Comparison of ENCODE assay signal across 31 mouse cellular contexts in genomic region chr12:65364179-65364578, GRCm38 (mm10).
DNase-seq lines count a peak whose midpoint lies in the region; ATAC-seq and TF ChIP-seq lines count a peak whose summit lies in the region.
"Had no signal": no experiment of that assay in that cellular context is flagged by ENCODE, and none has a peak within 500 bp of the region (broad histone marks: within the 10 kb centered on the region; RNA-seq: fewer than 3 reads in every experiment).

No protein-coding gene starts in this region.

- no peaks in the 10 kb centered on the region for H3K27me3 ChIP-seq in intestine, postnatal 0 days (replicated peaks; ENCODE audit: control insufficient read depth, insufficient read depth, low read length)
- H3K27me3 ChIP-seq in intestine, embryonic 15.5 days (replicated peaks) = no peaks in the 10 kb centered on the region
- no peaks in the 10 kb centered on the region for H3K27me3 ChIP-seq in midbrain, postnatal 0 days (ENCODE audit: insufficient read depth, low read length)
- H3K27me3 ChIP-seq in midbrain, embryonic 14.5 days (ENCODE audit: control insufficient read depth, insufficient read depth, low read length) = no peaks in the 10 kb centered on the region
- H3K27me3 ChIP-seq in MEL (ENCODE audit: control insufficient read depth in 1 of 2, insufficient read depth in 2 of 2, low read length in 2 of 2) = no peaks in the 10 kb centered on the region
- no peaks in the 10 kb centered on the region for H3K27me3 ChIP-seq in stomach, postnatal 0 days (ENCODE audit: control insufficient read depth, insufficient read depth, low read length)
- H3K27me3 ChIP-seq: heart, embryonic 15.5 days; limb, embryonic 12.5 days; midbrain, embryonic 13.5 days had no signal

- DNase-seq in midbrain, postnatal 0 days (ENCODE audit: low spot score) = no peak
- DNase-seq in midbrain, embryonic 14.5 days = no peak
- peak; percentile 21 for DNase-seq in MEL (ENCODE audit: low read depth, low spot score)
- DNase-seq in stomach, postnatal 0 days (ENCODE audit: low spot score) = no peak
- DNase-seq in frontal cortex, postnatal 14 days (ENCODE audit: low spot score in 2 of 2) = no peak
- DNase-seq in ovary, postnatal 36 days (ENCODE audit: low spot score) = no peak
- DNase-seq: adrenal gland, postnatal 10 days; B cell, adult 2 months; cerebellum, adult 11 months; cerebellum, adult 9-11 months; gastrocnemius, postnatal 25 days; heart, adult 11 months; kidney, adult 9 months; kidney, postnatal 4 days; right cerebral cortex, adult 18-20 months; spleen, adult 18-20 months; thymus, adult 18-20 months; thymus, postnatal 25 days had no signal

- H3K9ac ChIP-seq in intestine, postnatal 0 days (ENCODE audit: low read depth, low read length) = no peak overlapping the region
- no peak overlapping the region for H3K9ac ChIP-seq in intestine, embryonic 15.5 days
- no peak overlapping the region for H3K9ac ChIP-seq in midbrain, postnatal 0 days (replicated peaks; ENCODE audit: low read length, poor library complexity, severe bottlenecking)
- no peak overlapping the region for H3K9ac ChIP-seq in midbrain, embryonic 14.5 days (replicated peaks; ENCODE audit: low read length)
- H3K9ac ChIP-seq in MEL (ENCODE audit: control insufficient read depth, low read depth, low read length, poor library complexity, severe bottlenecking) = no peak overlapping the region
- H3K9ac ChIP-seq in stomach, postnatal 0 days (ENCODE audit: low read length) = no peak overlapping the region
- H3K9ac ChIP-seq: heart, embryonic 15.5 days; limb, embryonic 12.5 days; midbrain, embryonic 13.5 days had no signal

- H3K9me3 ChIP-seq in intestine, postnatal 0 days (ENCODE audit: control insufficient read depth) = no peaks in the 10 kb centered on the region
- no peaks in the 10 kb centered on the region for H3K9me3 ChIP-seq in intestine, embryonic 15.5 days
- H3K9me3 ChIP-seq in midbrain, postnatal 0 days (ENCODE audit: low read length) = no peaks in the 10 kb centered on the region
- no peaks in the 10 kb centered on the region for H3K9me3 ChIP-seq in midbrain, embryonic 14.5 days (ENCODE audit: control insufficient read depth, low read length)
- no peaks in the 10 kb centered on the region for H3K9me3 ChIP-seq in MEL (replicated peaks; ENCODE audit: insufficient read depth, low read length)
- H3K9me3 ChIP-seq in stomach, postnatal 0 days (ENCODE audit: control insufficient read depth, low read length) = no peaks in the 10 kb centered on the region
- H3K9me3 ChIP-seq: heart, embryonic 10.5 days; heart, embryonic 15.5 days; limb, embryonic 12.5 days; midbrain, embryonic 13.5 days had no signal

- no peak for TF ChIP-seq EP300 in MEL (IDR thresholded peaks at IDR 0.05; ENCODE audit: low read depth in 1 of 2, low read length in 2 of 2)
- TF ChIP-seq EP300 in stomach, postnatal 0 days (optimal IDR thresholded peaks at IDR 0.05) = no peak

- TF ChIP-seq CTCF in intestine, postnatal 0 days (IDR thresholded peaks at IDR 0.05; ENCODE audit: low read depth) = peak; percentile 36; the same call in 1 of the 2 replicates
- TF ChIP-seq CTCF in midbrain, postnatal 0 days (IDR thresholded peaks at IDR 0.05) = peak; percentile 15; the same call in 1 of the 2 replicates
- peak; percentile 8 to 42 (median 21); a peak in 3 of 6 replicates for TF ChIP-seq CTCF in MEL (IDR thresholded peaks at IDR 0.05 in 2 of 3, conservative IDR thresholded peaks at IDR 0.05 in 1 of 3; ENCODE audit: control insufficient read depth in 1 of 3, insufficient read depth in 1 of 3, low read depth in 2 of 3, low read length in 3 of 3, poor library complexity in 1 of 3, severe bottlenecking in 1 of 3)
- TF ChIP-seq CTCF in stomach, postnatal 0 days (IDR thresholded peaks at IDR 0.05; ENCODE audit: low read depth) = peak; percentile 41

- no peak overlapping the region for H3K27ac ChIP-seq in intestine, postnatal 0 days (ENCODE audit: low read depth, low read length)
- H3K27ac ChIP-seq in intestine, embryonic 15.5 days = no peak overlapping the region
- H3K27ac ChIP-seq in midbrain, postnatal 0 days (ENCODE audit: low read depth, low read length) = no peak overlapping the region
- no peak overlapping the region for H3K27ac ChIP-seq in midbrain, embryonic 14.5 days (replicated peaks; ENCODE audit: low read depth, low read length)
- H3K27ac ChIP-seq in MEL (ENCODE audit: control insufficient read depth, low read depth, low read length) = no peak overlapping the region
- H3K27ac ChIP-seq in stomach, postnatal 0 days (replicated peaks) = no peak overlapping the region
- H3K27ac ChIP-seq: heart, embryonic 10.5 days; heart, embryonic 15.5 days; hindbrain, postnatal 0 days; left cerebral cortex, adult 2 months; limb, embryonic 12.5 days; macrophage; midbrain, embryonic 13.5 days had no signal

- no peaks in the 10 kb centered on the region for H3K79me2 ChIP-seq in MEL (ENCODE audit: control insufficient read depth, insufficient read depth, low read length, poor library complexity)

- H3K36me3 ChIP-seq in intestine, postnatal 0 days (ENCODE audit: control insufficient read depth, insufficient read depth) = no peaks in the 10 kb centered on the region
- H3K36me3 ChIP-seq in intestine, embryonic 15.5 days = no peaks in the 10 kb centered on the region
- H3K36me3 ChIP-seq in midbrain, postnatal 0 days (ENCODE audit: insufficient read depth, low read length) = no peaks in the 10 kb centered on the region
- H3K36me3 ChIP-seq in midbrain, embryonic 14.5 days (ENCODE audit: control insufficient read depth, insufficient read depth, low read length) = no peaks in the 10 kb centered on the region
- peaks cover 0 to 16% of the 10 kb centered on the region in 2 experiments; a peak in 2 of 4 replicates for H3K36me3 ChIP-seq in MEL (ENCODE audit: control insufficient read depth in 1 of 2, insufficient read depth in 2 of 2, low read length in 2 of 2)
- no peaks in the 10 kb centered on the region for H3K36me3 ChIP-seq in stomach, postnatal 0 days (ENCODE audit: control insufficient read depth, insufficient read depth, low read length)
- H3K36me3 ChIP-seq: heart, embryonic 10.5 days; heart, embryonic 15.5 days; limb, embryonic 12.5 days; midbrain, embryonic 13.5 days had no signal

- H3K4me1 ChIP-seq in intestine, postnatal 0 days (replicated peaks; ENCODE audit: control insufficient read depth, insufficient read depth, low read length) = no peaks in the 10 kb centered on the region
- no peaks in the 10 kb centered on the region for H3K4me1 ChIP-seq in intestine, embryonic 15.5 days (replicated peaks)
- H3K4me1 ChIP-seq in midbrain, postnatal 0 days (ENCODE audit: insufficient read depth, low read length) = no peaks in the 10 kb centered on the region
- no peaks in the 10 kb centered on the region for H3K4me1 ChIP-seq in midbrain, embryonic 14.5 days (ENCODE audit: control insufficient read depth, insufficient read depth, low read length)
- peaks cover 5 to 15% of the 10 kb centered on the region in 2 experiments; a peak in 3 of 4 replicates for H3K4me1 ChIP-seq in MEL (ENCODE audit: control insufficient read depth in 1 of 2, insufficient read depth in 2 of 2, low read length in 2 of 2)
- H3K4me1 ChIP-seq in stomach, postnatal 0 days (replicated peaks; ENCODE audit: control insufficient read depth, insufficient read depth) = no peaks in the 10 kb centered on the region
- H3K4me1 ChIP-seq: heart, embryonic 10.5 days; heart, embryonic 15.5 days; limb, embryonic 12.5 days; midbrain, embryonic 13.5 days had no signal

- ATAC-seq in intestine, postnatal 0 days = no peak
- no peak for ATAC-seq in intestine, embryonic 15.5 days
- ATAC-seq in midbrain, postnatal 0 days (ENCODE audit: low FRiP score) = no peak
- no peak for ATAC-seq in midbrain, embryonic 14.5 days (ENCODE audit: low FRiP score, low TSS enrichment)
- ATAC-seq in stomach, postnatal 0 days (ENCODE audit: low FRiP score, low TSS enrichment) = no peak
- ATAC-seq: forebrain, embryonic 14.5 days; hindbrain, postnatal 0 days; intestine, embryonic 16.5 days; lung, postnatal 0 days; midbrain, embryonic 13.5 days had no signal

- WGBS in intestine, postnatal 0 days = 72% methylated on average over 4 of the region's 4 CpGs
- 69% methylated on average over 4 of the region's 4 CpGs for WGBS in intestine, embryonic 15.5 days
- 73% methylated on average over 4 of the region's 4 CpGs for WGBS in midbrain, postnatal 0 days
- whole genome bisulfite sequencing in midbrain, embryonic 14.5 days = 67% methylated on average over 4 of the region's 4 CpGs
- WGBS in stomach, postnatal 0 days = 62% methylated on average over 4 of the region's 4 CpGs

- TF ChIP-seq POLR2A in MEL (IDR thresholded peaks at IDR 0.05; ENCODE audit: control insufficient read depth in 1 of 2, insufficient read depth in 1 of 2, low read depth in 1 of 2, low read length in 2 of 2, poor library complexity in 1 of 2) = no peak

- TF ChIP-seq RAD21 in MEL (IDR thresholded peaks at IDR 0.05; ENCODE audit: low read depth, low read length) = peak; percentile 54

- no peak overlapping the region for H3K4me2 ChIP-seq in intestine, postnatal 0 days (replicated peaks; ENCODE audit: low read depth)
- H3K4me2 ChIP-seq in intestine, embryonic 15.5 days (replicated peaks) = no peak overlapping the region
- H3K4me2 ChIP-seq in midbrain, postnatal 0 days (ENCODE audit: low read depth, low read length, poor library complexity, severe bottlenecking) = no peak overlapping the region
- H3K4me2 ChIP-seq in midbrain, embryonic 14.5 days (ENCODE audit: low read length) = no peak overlapping the region
- H3K4me2 ChIP-seq in stomach, postnatal 0 days (replicated peaks; ENCODE audit: low read depth) = no peak overlapping the region
- H3K4me2 ChIP-seq: heart, embryonic 15.5 days; limb, embryonic 12.5 days; liver, embryonic 11.5 days; midbrain, embryonic 13.5 days had no signal

- no peak overlapping the region for H3K4me3 ChIP-seq in intestine, postnatal 0 days (ENCODE audit: low read depth, low read length)
- no peak overlapping the region for H3K4me3 ChIP-seq in intestine, embryonic 15.5 days (replicated peaks)
- H3K4me3 ChIP-seq in midbrain, postnatal 0 days (ENCODE audit: low read depth, low read length) = no peak overlapping the region
- H3K4me3 ChIP-seq in midbrain, embryonic 14.5 days (replicated peaks; ENCODE audit: low read depth, low read length) = no peak overlapping the region
- no peak overlapping the region for H3K4me3 ChIP-seq in MEL (ENCODE audit: control insufficient read depth in 1 of 2, insufficient read depth in 1 of 2, low read depth in 2 of 2, low read length in 2 of 2)
- no peak overlapping the region for H3K4me3 ChIP-seq in stomach, postnatal 0 days (ENCODE audit: low read depth, low read length)
- H3K4me3 ChIP-seq: heart, embryonic 10.5 days; heart, embryonic 15.5 days; left cerebral cortex, adult 2 months; limb, embryonic 12.5 days; midbrain, embryonic 13.5 days had no signal

TF ChIP-seq in MEL, 35 proteins besides CTCF, POLR2A, EP300 and RAD21 (continues in another document):
- no peak for TF ChIP-seq MEF2A (IDR thresholded peaks at IDR 0.05; ENCODE audit: extremely low read depth, insufficient replicate concordance, low read depth, low read length, poor library complexity, severe bottlenecking)
- no peak for TF ChIP-seq MAFK (IDR thresholded peaks at IDR 0.05; ENCODE audit: borderline replicate concordance, low read depth, low read length)
- TF ChIP-seq NELFE (IDR thresholded peaks at IDR 0.05; ENCODE audit: low read depth, low read length) = no peak
- TF ChIP-seq JUND (IDR thresholded peaks at IDR 0.05; ENCODE audit: low read depth, low read length) = no peak
- TF ChIP-seq POLR2AphosphoS2 (IDR thresholded peaks at IDR 0.05; ENCODE audit: low read length) = no peak
